Mouse (Mus musculus): ENCODE results near the gene Capn7.

DNA sequence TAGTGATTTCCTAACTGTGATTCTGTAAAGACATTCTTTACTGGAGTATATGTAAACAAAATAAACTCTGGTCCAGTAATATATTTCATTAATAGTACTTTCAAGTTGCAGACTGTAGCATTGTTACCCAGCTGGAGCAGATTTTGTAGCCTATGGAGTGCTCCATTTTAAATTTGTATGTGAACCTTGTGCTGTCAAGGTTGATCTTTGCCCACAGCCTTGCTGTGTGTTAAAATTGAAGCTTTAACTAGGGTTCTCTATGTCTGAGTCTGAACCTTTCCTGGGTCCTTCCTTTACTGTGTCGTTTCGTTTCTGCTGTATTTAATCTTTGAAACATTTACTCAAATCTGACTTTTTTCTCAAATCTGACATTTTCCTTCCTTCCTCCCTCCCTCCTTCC, 25.8 kb downstream of the Capn7 start:
- TF ChIP-seq CTCF (IDR thresholded peaks at IDR 0.05; ENCODE audit: borderline replicate concordance, insufficient read depth, low read depth, low read length) (no peak), POLR2A (IDR thresholded peaks at IDR 0.05; ENCODE audit: borderline replicate concordance, insufficient read depth, low read length) (no peak)
